Mouse (Mus musculus) forebrain, embryonic 10.5 days (tissue): ENCODE measurements around the gene Gm20403. TPM values are rescaled to one million over a fixed set of nuclear protein-coding genes. Genes with fewer than 3 reads are reported as not detected.

ENCODE experiments used
- DNase-seq: peaks from one replicate; pipeline ENCODE4 v3.0.0-alpha.2; 2017; ENCODE audit warnings: low spot score; ENCODE audit errors: extremely low spot score
- H3K27ac ChIP-seq: fragments of 300-500 bp; sonication (generic); 2 replicates; pipeline ENCODE4 v1.5.1; 2016; ENCODE audit warnings: mild to moderate bottlenecking
- H3K27me3 ChIP-seq: fragments of 300-500 bp; sonication (generic); 2 replicates; pipeline ENCODE4 v1.6.1; 2016; ENCODE audit warnings: mild to moderate bottlenecking; ENCODE audit not compliant: poor library complexity, severe bottlenecking
- H3K36me3 ChIP-seq: fragments of 300-500 bp; sonication (generic); replicated peaks from 2 replicates; pipeline ENCODE4 v1.6.1; 2016; ENCODE audit warnings: mild to moderate bottlenecking, moderate library complexity
- H3K4me1 ChIP-seq: fragments of 300-500 bp; sonication (generic); 2 replicates; pipeline ENCODE4 v1.6.1; 2016
- H3K4me3 ChIP-seq: fragments of 300-500 bp; sonication (generic); 2 replicates; pipeline ENCODE4 v1.5.1; 2016; ENCODE audit warnings: mild to moderate bottlenecking, moderate library complexity
- H3K9me3 ChIP-seq: fragments of 300-500 bp; sonication (generic); 2 replicates; pipeline ENCODE4 v1.6.1; 2016; ENCODE audit warnings: mild to moderate bottlenecking, moderate library complexity
- WGBS: fragments of 180-500 bp; shearing (Covaris S2); methylation state at CpG from one replicate; pipeline ENCODE4 v1.1.7; 2016; 5-methylcytosine and 5-hydroxymethylcytosine counted together
- polyA plus RNA-seq: library from polyadenylated mRNA; unstranded; fragments of >200 nt; fragmentation: Nextera tagmentation; extraction: Ambion mirVana; gene quantifications from 2 replicates; pipeline ENCODE4 v1.2.1, GENCODE M21; 2016

Gene Gm20403
- polyA plus RNA-seq = not detected in 2 replicates

DNA sequence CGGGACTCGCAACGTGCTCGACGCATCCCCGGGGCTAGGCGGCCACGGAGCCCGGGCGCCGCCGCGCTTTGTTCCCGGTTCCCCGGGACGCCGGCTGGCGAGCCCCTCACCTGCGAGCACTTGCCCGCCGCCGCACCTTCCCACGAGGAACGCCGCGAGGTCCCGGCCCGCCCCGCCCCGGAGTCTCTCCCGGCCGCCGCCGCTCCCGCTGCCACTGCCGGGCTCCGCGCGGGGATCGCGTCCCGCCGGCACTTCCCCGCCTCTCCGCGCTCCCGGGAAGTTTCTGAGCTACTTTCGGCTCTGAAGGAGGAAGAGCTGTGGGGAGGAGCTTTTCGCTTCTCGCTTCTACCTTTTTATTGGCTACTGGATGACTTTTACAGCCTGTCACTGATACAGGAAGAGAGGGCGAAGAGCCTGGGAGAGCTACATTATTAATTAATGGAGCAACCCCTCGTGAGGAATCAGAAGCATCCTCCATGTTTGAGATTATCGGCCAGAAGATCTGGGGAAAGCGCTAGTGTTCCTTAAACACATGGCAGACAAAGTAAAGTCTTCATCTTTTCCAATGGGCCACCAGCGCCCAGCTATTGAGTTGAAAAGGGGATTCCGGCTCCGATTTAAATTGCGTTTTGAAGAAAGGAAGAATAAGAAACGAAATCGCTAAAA lies at the start of gene Gm20403:
TSS of gene Gm20403 (minus strand) at position 478 of the 666 bp plus-strand sequence.
- Histone ChIP-seq H3K36me3 (peaks cover 22% of the 10 kb centered on the region), H3K9me3 (no peaks in the 10 kb centered on the region), H3K4me1 (peaks cover 32% of the 10 kb centered on the region), H3K4me3 (peak within 1 kb of the TSS; percentile 97), H3K27ac (peak within 1 kb of the TSS; percentile 98), H3K27me3 (no peaks in the 10 kb centered on the region)
- peak; percentile 69 for DNase-seq
- WGBS = 0% methylated on average over 52 of the region's 60 CpGs

DNA sequence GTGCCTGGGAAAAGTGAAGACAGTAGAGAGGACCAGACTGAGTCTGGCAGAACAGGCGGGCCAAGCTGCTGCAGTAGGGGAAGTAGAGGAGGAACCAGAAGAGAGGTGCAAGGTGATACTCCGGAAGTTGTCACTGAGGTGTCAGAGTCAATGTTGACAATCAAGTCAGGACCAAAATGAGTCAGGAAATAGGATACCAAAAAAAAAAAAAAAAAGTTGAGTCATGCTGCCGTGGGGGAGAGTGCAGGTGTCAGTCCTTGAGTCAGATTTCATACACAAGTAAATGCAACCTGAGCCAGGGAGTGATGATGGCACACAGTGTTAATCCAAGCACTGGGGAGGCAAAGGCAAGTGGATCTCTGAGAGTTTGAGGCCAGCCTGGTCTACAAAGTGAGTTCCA lies 40.8 kb upstream of the Gm20403 start:
- Histone ChIP-seq H3K27ac (no peak overlapping the region), H3K9me3 (no peaks in the 10 kb centered on the region), H3K4me1 (no peaks in the 10 kb centered on the region), H3K27me3 (no peaks in the 10 kb centered on the region), H3K4me3 (no peak overlapping the region), H3K36me3 (no peaks in the 10 kb centered on the region)
- DNase-seq = no peak
- WGBS = 78% methylated on average over 3 of the region's 3 CpGs

DNA sequence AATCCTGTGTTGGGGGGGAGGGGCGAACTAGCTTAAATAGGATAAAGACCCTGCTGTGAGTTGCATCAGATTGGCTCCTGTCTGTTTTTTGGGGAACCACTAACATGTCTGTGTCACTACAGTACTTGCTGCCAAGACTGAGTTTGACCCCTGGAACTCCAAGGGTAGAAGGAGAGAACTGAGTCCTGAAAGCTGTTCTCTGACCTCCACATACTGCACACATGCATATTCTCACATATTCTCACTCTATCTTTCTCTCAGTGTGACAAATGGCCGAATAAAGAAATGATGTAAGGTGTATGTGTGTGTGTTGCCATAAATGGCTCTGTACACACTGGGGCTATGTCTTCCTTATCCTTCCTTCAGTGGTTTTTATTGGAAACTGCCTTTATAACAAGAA lies 37.0 kb upstream of the Gm20403 start:
- H3K4me3 ChIP-seq = no peak overlapping the region
- no peaks in the 10 kb centered on the region for H3K36me3 ChIP-seq
- no peaks in the 10 kb centered on the region for H3K9me3 ChIP-seq
- no peak overlapping the region for H3K27ac ChIP-seq
- no peaks in the 10 kb centered on the region for H3K4me1 ChIP-seq
- 70% methylated on average over 2 of the region's 2 CpGs for WGBS
- H3K27me3 ChIP-seq = no peaks in the 10 kb centered on the region
- DNase-seq = no peak

DNA sequence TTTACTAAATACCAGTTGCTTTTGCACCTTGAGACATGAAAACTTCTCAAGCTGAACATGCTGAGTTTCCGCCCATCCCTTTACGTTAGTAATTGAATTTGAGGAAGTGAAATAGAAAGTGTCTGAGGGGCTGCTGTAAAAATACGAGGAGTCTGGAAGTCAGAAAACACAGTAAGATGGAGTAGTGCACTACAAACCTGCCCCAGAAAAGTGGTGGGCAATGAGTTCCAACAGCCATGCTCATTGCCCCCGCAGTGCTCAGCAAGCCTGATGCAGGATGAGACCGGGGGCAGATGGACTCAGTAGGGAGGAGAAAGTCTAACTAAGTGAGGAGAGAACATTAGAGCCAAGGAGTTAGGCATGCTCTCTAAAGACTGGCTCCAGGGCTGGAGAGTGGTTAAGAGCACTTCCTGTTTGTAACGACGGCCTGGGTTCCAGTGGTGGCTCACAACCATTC lies 33.1 kb upstream of the Gm20403 start:
- 86% methylated on average over 7 of the region's 7 CpGs for WGBS

DNA sequence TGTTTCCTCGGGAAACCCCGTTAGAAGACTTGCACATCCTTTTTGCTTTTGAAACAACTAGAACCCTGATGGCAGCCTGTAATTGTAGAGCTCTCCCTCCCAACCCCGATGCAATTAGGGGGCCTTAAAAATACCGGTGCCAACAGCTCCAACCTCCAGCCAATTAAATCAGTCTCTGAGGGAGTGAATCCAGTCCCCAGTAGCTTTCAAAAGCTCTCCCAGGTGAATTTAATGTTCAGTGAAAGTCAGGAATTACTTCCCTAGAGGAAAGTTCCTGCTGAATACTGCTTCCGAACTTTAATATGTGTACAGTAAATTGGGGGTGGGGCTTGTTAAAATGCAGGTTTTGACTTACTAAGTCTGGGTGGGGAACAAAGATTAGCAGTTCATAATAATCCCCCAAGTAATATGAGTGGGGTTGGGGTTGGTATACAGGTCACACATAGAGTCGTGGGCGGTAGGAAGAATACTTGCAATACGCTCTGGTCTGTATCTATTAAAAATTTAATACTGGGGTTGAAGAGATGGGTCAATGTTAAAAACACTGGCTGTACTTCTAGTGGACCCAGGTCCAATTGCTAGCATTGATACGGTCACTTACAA lies 30.9 kb upstream of the Gm20403 start:
- H3K36me3 ChIP-seq = no peaks in the 10 kb centered on the region
- H3K27me3 ChIP-seq = no peaks in the 10 kb centered on the region
- H3K4me1 ChIP-seq = peaks cover 7% of the 10 kb centered on the region; the same call in 1 of the 2 replicates
- 63% methylated on average over 9 of the region's 9 CpGs for WGBS
- no peak overlapping the region for H3K27ac ChIP-seq
- no peak overlapping the region for H3K4me3 ChIP-seq
- H3K9me3 ChIP-seq = no peaks in the 10 kb centered on the region
- no peak for DNase-seq

More for the DNA sequence above, 33.1 kb upstream of the Gm20403 start:
- Histone ChIP-seq H3K36me3 (no peaks in the 10 kb centered on the region), H3K27ac (no peak overlapping the region), H3K4me1 (peaks cover 7% of the 10 kb centered on the region; the same call in 1 of the 2 replicates), H3K27me3 (no peaks in the 10 kb centered on the region), H3K4me3 (no peak overlapping the region), H3K9me3 (no peaks in the 10 kb centered on the region)
- DNase-seq = no peak

DNA sequence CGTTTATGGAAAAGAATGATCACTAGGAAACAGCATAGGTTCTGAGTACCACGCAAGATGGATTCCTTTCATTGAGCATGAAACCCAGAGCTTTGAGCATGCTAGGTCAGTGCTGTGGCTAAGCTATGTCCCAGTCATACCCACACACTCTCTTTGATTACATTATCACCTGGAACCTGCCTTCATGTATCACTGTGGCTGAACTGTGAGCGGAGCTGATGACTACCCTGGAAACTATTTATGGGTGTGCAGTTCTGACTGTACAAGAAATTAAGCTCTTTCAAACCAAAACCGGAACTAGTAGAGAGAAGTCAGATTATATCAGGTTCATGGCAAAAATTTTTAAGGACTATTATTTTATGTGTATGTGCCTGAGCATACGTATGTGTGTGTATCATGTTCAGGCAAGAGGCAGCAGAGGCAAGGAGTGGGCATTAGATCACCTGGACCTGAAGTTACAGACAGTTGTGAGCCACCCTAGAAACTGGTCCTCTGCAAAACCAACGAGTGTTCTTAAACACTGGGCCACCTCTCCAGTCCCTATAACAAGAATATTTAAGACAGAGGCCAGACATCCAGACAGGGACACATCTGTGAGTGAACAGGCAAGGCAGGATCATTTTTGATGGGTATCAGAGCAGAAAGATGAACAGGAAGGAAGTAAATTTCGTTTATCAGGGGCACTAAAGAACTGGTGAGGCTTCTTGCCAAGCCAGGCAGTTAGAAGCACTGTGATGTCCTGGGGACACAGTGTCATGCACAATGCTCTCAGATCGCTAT lies 30.2 kb upstream of the Gm20403 start:
- Histone ChIP-seq H3K36me3 (no peaks in the 10 kb centered on the region), H3K9me3 (no peaks in the 10 kb centered on the region), H3K4me1 (peaks cover 7% of the 10 kb centered on the region; the same call in 1 of the 2 replicates), H3K27me3 (no peaks in the 10 kb centered on the region), H3K27ac (no peak overlapping the region), H3K4me3 (no peak overlapping the region)
- DNase-seq = no peak
- WGBS = 80% methylated on average over 8 of the region's 8 CpGs

DNA sequence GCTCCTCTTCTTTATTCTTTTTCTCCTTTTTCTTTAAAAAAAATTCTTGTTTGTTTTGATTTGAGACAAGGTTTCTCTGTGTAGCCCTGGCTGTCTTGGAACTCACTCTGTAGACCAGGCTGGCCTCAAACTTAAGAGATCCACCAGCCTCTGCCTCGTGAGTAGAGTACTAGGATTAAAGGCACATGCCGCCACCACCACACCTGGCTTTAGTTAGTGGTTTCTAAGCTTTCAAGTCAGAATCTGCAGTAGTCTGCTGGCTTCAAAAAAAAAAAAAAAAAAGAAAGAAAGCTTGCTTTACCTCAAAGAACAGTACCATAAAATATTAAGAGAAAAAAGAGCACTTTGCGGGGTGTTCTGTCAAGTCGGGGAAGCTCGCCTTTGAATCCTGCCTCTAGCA lies 29.1 kb upstream of the Gm20403 start:
- Histone ChIP-seq H3K27me3 (no peaks in the 10 kb centered on the region), H3K9me3 (no peaks in the 10 kb centered on the region)
- no peak for DNase-seq

DNA sequence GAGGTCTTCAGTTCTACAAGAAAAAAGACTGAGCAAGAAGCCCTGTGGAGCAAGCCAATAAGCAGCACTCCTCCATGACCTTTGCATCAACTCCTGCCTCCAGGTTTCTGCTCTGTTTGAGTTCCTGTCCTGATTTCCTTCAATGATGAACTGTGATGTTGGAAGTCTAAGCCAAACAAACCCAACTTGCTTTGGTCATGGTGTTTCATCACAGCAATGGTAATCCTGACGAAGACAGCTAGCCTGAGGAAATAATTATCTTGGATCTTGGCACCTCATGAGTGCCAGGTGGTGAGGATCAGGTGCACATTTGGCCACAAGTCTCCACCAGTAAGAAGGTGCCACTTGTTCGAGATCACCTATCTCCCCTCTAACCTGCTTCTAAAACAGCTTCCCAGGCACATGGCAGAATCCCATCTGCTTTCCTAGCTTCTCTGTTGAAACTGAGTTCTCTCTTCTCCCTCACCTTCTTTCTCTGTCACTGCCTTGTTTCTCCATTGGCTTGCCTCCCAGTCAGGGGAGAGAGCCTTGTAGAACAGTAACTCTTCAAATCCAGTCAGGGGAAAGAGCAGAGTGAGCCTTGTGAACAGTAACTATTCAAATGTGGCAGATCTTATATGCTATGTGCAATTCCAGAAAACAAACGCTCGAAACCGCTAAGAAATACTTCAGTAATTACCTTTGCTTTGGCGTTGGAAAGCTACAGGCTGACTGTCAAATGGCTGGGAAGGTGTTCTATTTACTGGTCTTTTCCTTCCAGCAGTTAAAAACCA lies 27.5 kb upstream of the Gm20403 start, which contains the start of gene Baz1a:
TSS of gene Baz1a (minus strand) at position 723 of the 773 bp plus-strand sequence.
- Histone ChIP-seq H3K36me3 (no peaks in the 10 kb centered on the region), H3K27ac (no peak within 1 kb of the TSS), H3K9me3 (no peaks in the 10 kb centered on the region), H3K27me3 (no peaks in the 10 kb centered on the region), H3K4me3 (no peak within 1 kb of the TSS), H3K4me1 (peaks cover 7% of the 10 kb centered on the region; the same call in 1 of the 2 replicates)
- 91% methylated on average over 6 of the region's 6 CpGs for WGBS
- DNase-seq = no peak

More for the DNA sequence above, 29.1 kb upstream of the Gm20403 start:
- H3K36me3 ChIP-seq = no peaks in the 10 kb centered on the region
- WGBS = 78% methylated on average over 5 of the region's 5 CpGs
- H3K27ac ChIP-seq = no peak overlapping the region
- peaks cover 7% of the 10 kb centered on the region; the same call in 1 of the 2 replicates for H3K4me1 ChIP-seq
- no peak overlapping the region for H3K4me3 ChIP-seq

DNA sequence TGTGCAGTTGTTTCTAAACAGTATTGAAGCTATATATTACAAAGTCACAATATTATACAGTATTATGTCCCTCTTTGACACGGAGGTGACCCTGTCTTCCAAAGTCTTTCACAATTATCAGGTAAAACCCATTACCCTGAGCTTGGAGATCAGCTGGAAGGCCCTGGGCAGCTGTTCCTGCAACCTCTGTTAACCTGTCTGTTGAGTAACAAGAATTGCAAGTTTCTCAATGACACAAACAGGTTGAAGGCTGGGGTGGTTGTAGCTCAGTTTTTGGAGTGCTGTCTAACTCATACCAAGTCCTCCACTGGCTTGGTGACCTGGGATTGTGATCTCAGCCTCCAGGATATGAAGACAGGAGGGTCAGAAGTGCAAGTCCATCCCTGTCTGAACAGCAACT lies 26.7 kb upstream of the Gm20403 start:
- Histone ChIP-seq H3K4me3 (no peak overlapping the region), H3K4me1 (peaks cover 7% of the 10 kb centered on the region; the same call in 1 of the 2 replicates), H3K27ac (no peak overlapping the region), H3K36me3 (no peaks in the 10 kb centered on the region), H3K27me3 (no peaks in the 10 kb centered on the region), H3K9me3 (no peaks in the 10 kb centered on the region)
- 77% methylated on average over 1 of the region's 1 CpGs for WGBS
- DNase-seq = no peak

DNA sequence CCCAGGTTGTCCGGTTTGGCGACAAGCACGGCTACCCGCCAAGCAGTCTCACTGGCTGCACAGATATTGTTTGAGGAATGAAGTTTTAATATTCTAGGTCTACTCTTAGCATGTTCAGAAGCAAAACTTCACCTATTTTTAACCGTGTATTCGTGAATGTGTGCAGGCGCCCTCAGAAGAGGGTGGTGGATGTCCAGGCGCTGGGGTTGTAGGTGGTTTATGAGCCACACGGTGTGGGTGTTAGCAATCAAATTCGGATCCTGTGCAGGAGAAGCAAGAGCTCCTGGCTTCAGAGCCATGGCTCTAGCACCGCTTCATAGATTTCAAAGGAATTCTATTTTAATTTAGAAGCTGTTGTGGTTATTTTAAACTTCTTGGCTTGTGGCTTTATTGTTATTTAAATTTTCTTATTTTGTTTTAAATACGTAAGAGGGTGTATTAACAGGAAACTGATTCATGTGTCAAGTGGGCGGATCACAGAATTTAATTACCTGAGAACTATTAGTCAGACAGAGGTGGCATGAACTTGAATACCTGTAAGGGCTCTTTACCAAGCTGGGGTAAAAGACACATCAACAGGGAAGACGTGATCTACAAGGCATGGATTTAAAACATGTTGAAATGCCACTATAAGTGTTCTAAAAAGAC lies 21.2 kb upstream of the Gm20403 start:
- H3K36me3 ChIP-seq = no peaks in the 10 kb centered on the region
- 92% methylated on average over 14 of the region's 14 CpGs for WGBS
- peaks cover 4% of the 10 kb centered on the region; the same call in 1 of the 2 replicates for H3K9me3 ChIP-seq
- no peaks in the 10 kb centered on the region for H3K27me3 ChIP-seq
- H3K4me1 ChIP-seq = no peaks in the 10 kb centered on the region
- H3K4me3 ChIP-seq = no peak overlapping the region
- DNase-seq = no peak
- H3K27ac ChIP-seq = no peak overlapping the region

DNA sequence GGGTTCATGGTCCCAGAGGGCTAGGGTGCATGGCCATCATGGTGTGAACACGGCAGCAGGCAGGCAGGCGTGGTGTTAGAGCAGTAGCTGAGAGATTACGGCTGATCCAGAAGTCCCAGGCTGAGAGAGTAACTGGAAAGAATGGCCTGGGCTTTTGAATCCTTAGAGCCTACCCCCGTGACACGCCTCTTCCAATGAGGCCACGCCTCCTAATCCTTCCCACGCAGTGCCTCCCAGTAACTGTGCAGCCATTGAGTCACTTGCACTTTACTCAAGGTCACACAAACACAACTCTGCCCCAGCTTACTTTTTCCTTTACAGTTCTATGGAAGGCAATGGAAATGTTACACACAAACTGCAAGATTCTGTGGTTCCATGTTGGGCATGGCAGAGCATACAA lies 19.7 kb upstream of the Gm20403 start:
- 91% methylated on average over 7 of the region's 7 CpGs for WGBS

DNA sequence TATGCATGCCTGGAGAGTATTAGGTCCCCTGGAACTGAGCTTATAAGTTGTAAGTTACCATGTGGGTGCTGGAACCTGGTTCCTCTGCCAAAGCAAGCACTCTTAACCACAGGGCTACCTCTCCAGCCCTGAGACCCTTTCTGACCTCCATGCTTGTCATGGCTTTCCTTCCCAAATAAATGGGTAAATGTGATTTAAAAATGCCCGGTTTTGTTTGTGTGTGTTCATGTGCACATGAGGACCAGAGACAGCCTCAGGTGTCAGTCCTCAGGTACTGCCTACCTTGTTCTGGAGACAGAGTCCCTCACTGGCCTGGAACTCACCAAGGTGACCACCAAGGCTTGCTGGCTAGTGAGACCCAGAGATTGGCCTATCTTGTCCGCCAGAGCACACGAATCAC lies 18.1 kb upstream of the Gm20403 start:
- no peak overlapping the region for H3K4me3 ChIP-seq
- WGBS = 90% methylated on average over 3 of the region's 3 CpGs
- no peaks in the 10 kb centered on the region for H3K27me3 ChIP-seq
- H3K27ac ChIP-seq = no peak overlapping the region
- H3K4me1 ChIP-seq = no peaks in the 10 kb centered on the region
- DNase-seq = no peak
- no peaks in the 10 kb centered on the region for H3K36me3 ChIP-seq
- H3K9me3 ChIP-seq = peaks cover 4% of the 10 kb centered on the region; the same call in 1 of the 2 replicates

More for the DNA sequence above, 19.7 kb upstream of the Gm20403 start:
- Histone ChIP-seq H3K9me3 (peaks cover 4% of the 10 kb centered on the region; the same call in 1 of the 2 replicates), H3K4me3 (no peak overlapping the region), H3K4me1 (no peaks in the 10 kb centered on the region), H3K36me3 (no peaks in the 10 kb centered on the region), H3K27ac (no peak overlapping the region), H3K27me3 (no peaks in the 10 kb centered on the region)
- DNase-seq = no peak
